Mouse (Mus musculus) CD4-positive, CD25-positive, alpha-beta regulatory T cell, adult 2 months (primary cell): ENCODE measurements around the gene Zc3h7b.
"Not testable (repeated sequence)": the region's sequence is repeated elsewhere in the genome, so short reads cannot be mapped to it uniquely, and the experiment has no call there.

Experiments used
- DNase-seq: peaks from one replicate; pipeline ENCODE4 v3.0.0-alpha.2; 2012; ENCODE audit warnings: low read depth, low spot score

Gene Zc3h7b

GRCm38 (mm10) chr15:81744992-81745600, at the start of gene Zc3h7b, which contains the start of gene Rangap1:
TSS of gene Zc3h7b (plus strand) at chr15:81745057.
TSS of gene Rangap1 (minus strand) at chr15:81745530.
- peak; percentile 71 for DNase-seq

GRCm38 (mm10) chr15:81697175-81697574, 47.7 kb upstream of the Zc3h7b start, which contains the start of gene Chadl:
TSS of gene Chadl (minus strand) at chr15:81697287.
- no peak for DNase-seq

GRCm38 (mm10) chr15:81697847-81698246, 47.0 kb upstream of the Zc3h7b start:
- peak; percentile 75 for DNase-seq

GRCm38 (mm10) chr15:81698532-81698931, 46.3 kb upstream of the Zc3h7b start:
- no peak for DNase-seq

- DNase-seq, result no peak
These were observed 44.7 kb upstream of the Zc3h7b start for GRCm38 (mm10) chr15:81700161-81700560.

GRCm38 (mm10) chr15:81700601-81701000, 44.3 kb upstream of the Zc3h7b start:
- peak; percentile 33 for DNase-seq

GRCm38 (mm10) chr15:81701350-81701749, 43.5 kb upstream of the Zc3h7b start:
- not testable (repeated sequence) for DNase-seq

- DNase-seq, result no peak
These were observed 42.4 kb upstream of the Zc3h7b start for GRCm38 (mm10) chr15:81702306-81703093.

GRCm38 (mm10) chr15:81703094-81703489, 41.8 kb upstream of the Zc3h7b start:
- no peak for DNase-seq

GRCm38 (mm10) chr15:81708991-81709390, 35.9 kb upstream of the Zc3h7b start:
- DNase-seq, result no peak

- DNase-seq, result no peak
These were observed 35.2 kb upstream of the Zc3h7b start for GRCm38 (mm10) chr15:81709686-81710085.

GRCm38 (mm10) chr15:81710801-81711200, 34.1 kb upstream of the Zc3h7b start:
- DNase-seq, result no peak

- no peak for DNase-seq
These were observed 31.1 kb upstream of the Zc3h7b start for GRCm38 (mm10) chr15:81713742-81714141.

GRCm38 (mm10) chr15:81718336-81719138, 26.3 kb upstream of the Zc3h7b start:
- DNase-seq, result no peak

GRCm38 (mm10) chr15:81719139-81719531, 25.7 kb upstream of the Zc3h7b start:
- DNase-seq, result no peak

- no peak for DNase-seq
These were observed 22.5 kb upstream of the Zc3h7b start for GRCm38 (mm10) chr15:81722361-81722760.

- DNase-seq, result no peak
These were observed 21.2 kb upstream of the Zc3h7b start for GRCm38 (mm10) chr15:81723653-81724052.

GRCm38 (mm10) chr15:81725965-81726364, 18.9 kb upstream of the Zc3h7b start:
- no peak for DNase-seq

GRCm38 (mm10) chr15:81729241-81729791, 15.5 kb upstream of the Zc3h7b start:
- peak; percentile 55 for DNase-seq

GRCm38 (mm10) chr15:81729792-81730635, 14.8 kb upstream of the Zc3h7b start:
- DNase-seq, result peak; percentile 99

GRCm38 (mm10) chr15:81735075-81735474, 9.8 kb upstream of the Zc3h7b start:
- no peak for DNase-seq
